Mouse (Mus musculus): ENCODE results near the gene Chrna1.

DNA sequence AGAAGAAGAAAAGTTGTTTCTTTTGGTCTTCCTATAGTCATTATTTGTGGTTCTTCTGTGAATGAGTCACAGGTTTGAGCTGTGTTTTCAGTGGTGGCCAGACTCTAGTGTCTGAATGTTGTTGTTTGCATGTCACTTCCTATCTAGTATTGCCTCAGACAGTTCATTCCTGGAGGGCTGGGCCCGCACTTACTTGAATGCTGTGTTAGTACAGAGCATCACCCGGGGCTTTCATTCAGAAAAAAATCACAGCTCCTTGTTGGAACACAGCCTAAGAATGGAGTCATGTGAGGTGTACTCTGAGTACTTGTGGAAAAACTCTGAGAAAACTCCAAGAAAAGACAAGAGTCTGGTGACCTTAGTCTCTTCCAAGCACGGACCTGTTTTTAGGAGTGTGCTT, 27.2 kb downstream of the Chrna1 start:
- TF ChIP-seq POLR2A (IDR thresholded peaks at IDR 0.05; ENCODE audit: extremely low read depth, insufficient read depth, low read length) (no peak), CTCF (IDR thresholded peaks at IDR 0.05; ENCODE audit: extremely low read depth, insufficient read depth, low read length) (no peak)

All from cortical plate, adult 2 months (tissue).